Mouse (Mus musculus) limb, embryonic 14.5 days (tissue): ENCODE results near the gene Slc25a53. TPM values are rescaled to one million over a fixed set of nuclear protein-coding genes. Genes with fewer than 3 reads are reported as not detected.

Experiments
- ATAC-seq: fragments of 200-750 bp; cut with Nextera tagmentation; 2 replicates; pipeline ENCODE4 v1.8.0; 2017; ENCODE audit warnings: low read depth, moderate number of reproducible peaks, moderate TSS enrichment; ENCODE audit not compliant: low FRiP score
- DNase-seq: peaks from one replicate; pipeline ENCODE4 v3.0.0-alpha.2; 2015; ENCODE audit warnings: low spot score
- H3K27ac ChIP-seq: fragments of 300-500 bp; sonication (generic); replicated peaks from 2 replicates; pipeline ENCODE4 v1.5.1; 2014; ENCODE audit warnings: low read depth, mild to moderate bottlenecking, low read length, moderate library complexity, mixed read lengths
- H3K27me3 ChIP-seq: fragments of 300-500 bp; sonication (generic); 2 replicates; pipeline ENCODE4 v1.6.1; 2014; ENCODE audit warnings: low read length, mixed read lengths; ENCODE audit not compliant: control insufficient read depth, insufficient read depth
- H3K36me3 ChIP-seq: fragments of 300-500 bp; sonication (generic); 2 replicates; pipeline ENCODE4 v1.6.1; 2014; ENCODE audit warnings: mild to moderate bottlenecking, low read length, moderate library complexity, mixed read lengths; ENCODE audit not compliant: control insufficient read depth, insufficient read depth
- H3K4me1 ChIP-seq: fragments of 300-500 bp; sonication (generic); 2 replicates; pipeline ENCODE4 v1.6.1; 2014; ENCODE audit warnings: antibody characterized with exemption, low read length, mixed read lengths; ENCODE audit not compliant: control insufficient read depth, insufficient read depth
- H3K4me2 ChIP-seq: fragments of 300-500 bp; sonication (generic); replicated peaks from 2 replicates; pipeline ENCODE4 v1.6.1; 2014; ENCODE audit warnings: low read depth, mild to moderate bottlenecking, low read length, moderate library complexity; ENCODE audit not compliant: severe bottlenecking
- H3K4me3 ChIP-seq: fragments of 300-500 bp; sonication (generic); replicated peaks from 2 replicates; pipeline ENCODE4 v1.5.1; 2014; ENCODE audit warnings: low read length
- H3K9ac ChIP-seq: fragments of 300-500 bp; sonication (generic); 2 replicates; pipeline ENCODE4 v1.6.1; 2014; ENCODE audit warnings: mild to moderate bottlenecking, low read depth, low read length, moderate library complexity; ENCODE audit not compliant: severe bottlenecking
- H3K9me3 ChIP-seq: fragments of 300-500 bp; sonication (generic); 2 replicates; pipeline ENCODE4 v1.6.1; 2016; ENCODE audit warnings: low read length; ENCODE audit not compliant: control insufficient read depth
- POLR2A ChIP-seq: fragments of 200-500 bp; IDR thresholded peaks from 2 replicates; pipeline ENCODE4 v1.8.0; 2012; ENCODE audit warnings: inconsistent platforms, mild to moderate bottlenecking, moderate library complexity, borderline replicate concordance; ENCODE audit not compliant: insufficient read depth, insufficient read length; ENCODE audit errors: extremely low read depth
- WGBS: fragments of 180-500 bp; shearing (Covaris S2); extraction: QIAGEN DNeasy Blood & Tissue Kit; methylation state at CpG from one replicate; pipeline ENCODE4 v1.1.7; 2014; 5-methylcytosine and 5-hydroxymethylcytosine counted together
- polyA plus RNA-seq, 2 experiments: library from polyadenylated mRNA; depleted of rRNA in 1 of 2; stranded (reverse) in 1 of 2; unstranded in 1 of 2; fragments of >200 nt; fragmentation: Nextera tagmentation in 1 of 2; extraction: Ambion mirVana in 1 of 2; gene quantifications; 2 replicates each; pipeline versions ENCODE4 v1.2.1 to v1.2.3; 2012 to 2014

The Slc25a53 gene
- polyA plus RNA-seq (2012; rRNA removed) (10.8 and 11.4 TPM in 2 replicates), polyA plus RNA-seq (2014; fragmentation: Nextera tagmentation; extraction: Ambion mirVana) (11.3 and 13.7 TPM in 2 replicates)

DNA sequence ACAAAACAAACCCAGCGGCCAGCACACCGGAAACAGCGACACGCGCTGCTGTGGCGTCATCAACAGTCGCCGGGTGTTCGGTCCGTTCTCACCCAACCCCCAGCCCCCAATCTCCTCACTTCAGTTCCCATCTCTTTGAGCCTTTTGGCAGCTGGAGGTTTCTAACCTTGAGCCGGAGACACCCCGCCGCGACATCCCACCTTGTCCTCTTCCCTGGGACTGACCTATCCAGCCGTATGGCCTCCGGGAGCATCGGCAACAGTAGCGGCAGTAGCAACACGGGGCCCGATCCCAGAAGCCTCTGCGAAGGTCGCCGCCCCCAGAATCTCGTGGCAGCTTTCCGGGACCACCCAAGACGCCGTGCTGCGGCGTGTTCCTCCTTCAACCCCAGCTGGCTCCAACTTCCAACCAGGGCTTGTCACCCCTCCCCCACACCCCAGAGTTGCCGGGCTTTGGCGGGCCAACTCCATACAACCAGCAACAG, at the start of gene Slc25a53:
TSS of gene Slc25a53 (minus strand) at position 303 of the 484 bp plus-strand sequence.
- H3K27ac ChIP-seq = peak within 1 kb of the TSS; percentile 85
- no peaks in the 10 kb centered on the region for H3K27me3 ChIP-seq
- no peaks in the 10 kb centered on the region for H3K9me3 ChIP-seq
- H3K4me3 ChIP-seq = peak within 1 kb of the TSS; percentile 47
- peak within 1 kb of the TSS; percentile 53 for H3K4me2 ChIP-seq
- 33% methylated on average over 22 of the region's 31 CpGs for WGBS
- no peak for TF ChIP-seq POLR2A
- DNase-seq (peak; percentile 82), ATAC-seq (peak; percentile 98)
- no peaks in the 10 kb centered on the region for H3K36me3 ChIP-seq
- H3K4me1 ChIP-seq = peaks cover 2% of the 10 kb centered on the region; the same call in 1 of the 2 replicates
- H3K9ac ChIP-seq = peak within 1 kb of the TSS; percentile 66

DNA sequence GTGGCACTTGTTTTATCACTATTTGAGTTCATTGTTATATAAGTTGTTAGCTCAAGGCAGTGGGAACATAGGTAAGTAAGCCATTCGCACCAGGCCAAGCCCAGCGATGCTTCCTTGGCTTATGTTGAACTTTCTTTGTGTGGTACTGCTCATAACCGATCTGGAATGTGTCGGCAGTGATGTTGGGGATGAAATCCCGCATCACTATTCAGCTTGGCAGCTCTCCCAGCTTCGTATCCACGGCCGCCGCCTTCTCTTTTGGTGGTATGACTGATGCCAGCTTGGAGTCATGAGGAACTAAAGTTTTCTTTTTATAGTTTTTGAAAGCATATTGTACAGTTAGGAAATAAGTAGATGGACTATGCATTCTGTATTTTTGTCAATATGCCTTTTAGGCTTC, 25.1 kb upstream of the Slc25a53 start:
- Histone ChIP-seq H3K9me3 (no peaks in the 10 kb centered on the region), H3K27me3 (no peaks in the 10 kb centered on the region), H3K4me2 (no peak overlapping the region), H3K36me3 (no peaks in the 10 kb centered on the region), H3K4me3 (no peak overlapping the region), H3K4me1 (no peaks in the 10 kb centered on the region), H3K27ac (no peak overlapping the region), H3K9ac (no peak overlapping the region)
- no peak for ATAC-seq
- DNase-seq = no peak
- no peak for TF ChIP-seq POLR2A
- 90% methylated on average over 9 of the region's 9 CpGs for WGBS

DNA sequence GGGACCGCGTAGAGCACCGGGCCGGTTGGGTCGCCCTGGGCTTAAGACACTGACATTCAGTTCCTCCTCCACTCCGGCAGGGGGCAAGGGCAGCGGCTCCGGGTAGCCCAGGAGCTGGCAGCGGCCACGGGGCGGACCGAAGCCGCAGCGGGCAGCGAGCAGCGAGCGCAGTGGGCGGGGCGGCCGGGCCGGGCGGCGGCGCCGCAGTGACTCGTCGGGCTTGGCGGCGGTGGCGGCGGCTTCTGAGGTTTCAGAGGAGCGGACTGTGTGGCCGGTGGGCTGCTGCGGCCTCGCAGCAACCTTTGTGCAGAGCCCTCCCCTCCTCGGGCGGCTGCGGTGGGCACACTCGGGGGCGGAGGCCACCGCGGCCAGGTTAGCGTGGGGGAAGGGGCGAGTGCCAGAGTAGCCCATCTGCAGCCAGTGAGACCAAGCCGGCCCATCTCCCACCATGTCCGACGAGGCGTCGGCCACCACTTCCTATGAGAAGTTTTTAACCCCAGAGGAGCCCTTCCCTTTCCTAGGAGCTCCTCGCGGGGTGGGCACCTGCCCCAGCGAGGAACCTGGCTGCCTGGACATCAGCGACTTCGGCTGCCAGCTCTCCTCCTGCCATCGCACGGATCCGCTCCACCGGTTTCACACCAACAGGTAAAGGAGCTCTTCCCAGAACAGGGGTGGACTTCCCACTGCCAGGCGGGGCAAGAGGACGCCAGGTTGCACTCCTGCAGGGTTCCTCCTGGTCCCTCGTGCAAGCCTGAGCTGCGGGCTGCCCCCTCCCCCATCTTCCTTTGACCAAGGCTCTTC, 11.5 kb upstream of the Slc25a53 start, which contains the start of gene Fam199x:
TSS of gene Fam199x (plus strand) at position 170 of the 801 bp plus-strand sequence.
- peak within 1 kb of the TSS; percentile 48; the same call in 1 of the 2 replicates for H3K27ac ChIP-seq
- WGBS = 21% methylated on average over 15 of the region's 62 CpGs

DNA sequence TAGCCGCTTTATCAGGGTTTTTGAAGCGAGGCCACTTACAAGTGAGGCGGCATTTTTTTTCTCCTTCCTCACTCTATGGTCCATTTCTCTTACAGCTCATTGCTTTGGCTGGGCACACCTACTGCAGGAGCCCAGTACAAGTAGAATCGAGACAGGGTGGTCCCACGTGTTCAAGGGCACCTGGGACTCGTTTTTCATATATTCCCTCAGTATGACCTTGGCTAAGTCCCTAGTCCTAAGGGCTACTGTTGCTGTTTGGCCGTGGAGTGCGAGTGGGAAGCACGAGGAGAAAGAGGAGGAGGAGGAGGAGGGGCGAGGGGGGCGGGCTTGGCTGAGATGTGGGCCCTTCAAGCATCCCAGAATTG, 10.9 kb upstream of the Slc25a53 start:
- H3K9me3 ChIP-seq = no peaks in the 10 kb centered on the region
- H3K36me3 ChIP-seq = no peaks in the 10 kb centered on the region
- no peaks in the 10 kb centered on the region for H3K4me1 ChIP-seq
- no peak overlapping the region for H3K27ac ChIP-seq
- 13% methylated on average over 10 of the region's 11 CpGs for WGBS
- peak overlapping the region; percentile 64 for H3K4me3 ChIP-seq
- DNase-seq (no peak), ATAC-seq (no peak)
- peak overlapping the region; percentile 70 for H3K9ac ChIP-seq
- peak overlapping the region; percentile 52 for H3K4me2 ChIP-seq
- H3K27me3 ChIP-seq = no peaks in the 10 kb centered on the region; the same call in 1 of the 2 replicates
- TF ChIP-seq POLR2A = 0 out of 2 replicates have a peak, but pooled peaks have one; percentile 6

More for the DNA sequence above, 11.5 kb upstream of the Slc25a53 start, which contains the start of gene Fam199x:
- Histone ChIP-seq H3K36me3 (no peaks in the 10 kb centered on the region), H3K9ac (peak within 1 kb of the TSS; percentile 70), H3K4me2 (peak within 1 kb of the TSS; percentile 52), H3K9me3 (no peaks in the 10 kb centered on the region), H3K27me3 (no peaks in the 10 kb centered on the region; the same call in 1 of the 2 replicates), H3K4me3 (peak within 1 kb of the TSS; percentile 64), H3K4me1 (no peaks in the 10 kb centered on the region)
- DNase-seq = peak; percentile 49
- peak; percentile 89 for ATAC-seq
- no peak for TF ChIP-seq POLR2A

DNA sequence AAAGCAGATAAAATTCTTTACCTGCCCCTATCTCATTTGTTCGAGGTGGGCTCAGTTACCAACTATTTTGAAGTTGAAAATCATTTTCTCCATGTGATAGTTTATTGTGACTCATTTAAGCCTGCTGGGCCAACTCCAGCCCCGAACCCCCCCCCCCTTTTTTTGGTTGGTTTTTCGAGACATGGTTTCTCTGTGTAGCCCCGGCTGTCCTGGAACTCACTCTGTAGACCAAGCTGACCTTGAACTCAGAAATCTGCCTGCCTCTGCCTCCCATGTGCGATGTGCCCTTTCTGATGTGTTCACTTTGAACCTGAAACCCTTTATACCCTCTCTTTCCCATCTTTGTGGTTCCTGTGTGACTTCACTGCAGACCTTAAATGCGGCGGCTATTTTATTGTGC, 400 bp upstream of the Slc25a53 start:
- Histone ChIP-seq H3K9me3 (no peaks in the 10 kb centered on the region), H3K4me2 (peak overlapping the region; percentile 39), H3K27me3 (no peaks in the 10 kb centered on the region), H3K36me3 (no peaks in the 10 kb centered on the region), H3K9ac (peak overlapping the region; percentile 66; the same call in 1 of the 2 replicates), H3K4me1 (peaks cover 2% of the 10 kb centered on the region; the same call in 1 of the 2 replicates), H3K4me3 (peak overlapping the region; percentile 47), H3K27ac (no peak overlapping the region)
- TF ChIP-seq POLR2A = no peak
- DNase-seq (no peak), ATAC-seq (no peak)
- 38% methylated on average over 7 of the region's 7 CpGs for WGBS
